Mouse (Mus musculus): ENCODE measurements around the gene Noto. TPM values are rescaled to one million over a fixed set of nuclear protein-coding genes. Genes with fewer than 3 reads are reported as not detected.

Noto gene
- polyA plus RNA-seq, 1 experiment, result 0.22 TPM

DNA sequence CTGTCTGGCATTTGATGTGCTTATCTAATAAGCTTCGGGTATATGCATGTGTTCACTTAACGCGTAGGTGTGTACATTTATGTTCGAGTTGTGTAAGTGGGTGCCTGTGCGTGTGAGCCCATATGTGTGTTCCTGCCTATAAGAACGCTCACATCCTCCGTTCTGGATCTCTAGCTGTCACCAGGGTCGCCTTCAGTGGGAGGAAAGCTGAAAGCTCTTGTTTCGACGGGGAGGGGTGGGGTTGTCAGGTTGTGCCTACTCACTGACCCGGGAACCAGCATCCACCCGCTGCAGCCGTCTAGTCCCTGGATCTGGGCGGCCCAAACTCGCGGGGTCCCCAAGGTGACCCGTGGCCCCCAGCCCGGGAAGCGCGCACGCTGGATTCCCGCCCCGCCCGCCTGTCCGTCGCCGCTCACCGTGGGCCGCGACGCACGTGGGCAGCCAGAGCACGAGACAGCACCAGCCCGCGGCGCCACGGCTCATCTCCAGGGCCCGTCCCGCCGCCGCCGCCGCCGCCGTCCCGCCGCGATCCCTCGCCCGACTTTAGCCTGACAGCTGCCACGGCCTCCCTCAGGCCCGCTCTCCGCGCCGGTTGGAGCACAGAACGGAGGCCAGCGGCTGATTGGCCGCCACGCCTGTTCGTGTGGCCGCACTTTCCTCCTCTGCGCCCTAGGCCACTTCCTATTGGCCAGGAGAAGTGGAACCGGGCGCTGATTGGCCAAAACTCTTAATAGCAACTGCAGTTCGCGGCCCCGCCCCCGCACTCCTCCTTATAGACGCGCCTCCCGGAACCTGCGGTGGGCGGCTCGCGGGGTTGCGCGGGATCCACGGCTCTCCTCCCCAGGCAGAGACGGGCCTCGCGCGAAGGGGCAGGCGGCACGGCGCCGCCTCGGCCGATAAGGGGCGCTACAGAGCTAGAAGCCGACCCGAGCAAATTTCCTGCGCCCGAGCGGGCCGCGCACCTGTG lies 27.3 kb downstream of the Noto start, which contains the start of gene Cct7:
Cct7 (plus strand) TSS at position 818 of the 967 bp plus-strand sequence.
- Histone ChIP-seq H3K27me3 (ENCODE audit: control insufficient read depth, insufficient read depth, low read length) (no peaks in the 10 kb centered on the region), H3K27ac (ENCODE audit: control insufficient read depth, insufficient read depth, low read length) (peak within 1 kb of the TSS; percentile 74), H3K4me1 (replicated peaks; ENCODE audit: control insufficient read depth, insufficient read depth, low read length) (peaks cover 9% of the 10 kb centered on the region), H3K4me3 (ENCODE audit: control insufficient read depth, insufficient read depth, low read length) (peak within 1 kb of the TSS; percentile 82), H3K36me3 (ENCODE audit: control insufficient read depth, insufficient read depth, low read length) (no peaks in the 10 kb centered on the region)
- WGBS, result 2% methylated on average over 90 of the region's 96 CpGs
- DNase-seq, result peak; percentile 98
- peak; percentile 66; the same call in 1 of the 2 replicates for TF ChIP-seq CTCF (IDR thresholded peaks at IDR 0.05; ENCODE audit: borderline replicate concordance, control insufficient read depth, extremely low read depth, insufficient read depth, low read length, poor library complexity)
- TF ChIP-seq POLR2A (IDR thresholded peaks at IDR 0.05; ENCODE audit: control insufficient read depth, extremely low read depth, insufficient read depth, low read length, poor library complexity), result peak; percentile 79

GRCm38 (mm10) chr6:85451664-85452410 lies 28.2 kb downstream of the Noto start, which contains the start of gene Pradc1:
Pradc1 (minus strand) TSS chr6:85451970.
- Histone ChIP-seq H3K27me3 (ENCODE audit: control insufficient read depth, insufficient read depth, low read length) (no peaks in the 10 kb centered on the region), H3K27ac (ENCODE audit: control insufficient read depth, insufficient read depth, low read length) (peak within 1 kb of the TSS; percentile 74), H3K4me1 (replicated peaks; ENCODE audit: control insufficient read depth, insufficient read depth, low read length) (peaks cover 9% of the 10 kb centered on the region), H3K4me3 (ENCODE audit: control insufficient read depth, insufficient read depth, low read length) (peak within 1 kb of the TSS; percentile 82), H3K36me3 (ENCODE audit: control insufficient read depth, insufficient read depth, low read length) (no peaks in the 10 kb centered on the region)
- under 1% methylated on average over 54 of the region's 54 CpGs for WGBS
- no peak for TF ChIP-seq CTCF (IDR thresholded peaks at IDR 0.05; ENCODE audit: borderline replicate concordance, control insufficient read depth, extremely low read depth, insufficient read depth, low read length, poor library complexity)
- TF ChIP-seq POLR2A (IDR thresholded peaks at IDR 0.05; ENCODE audit: control insufficient read depth, extremely low read depth, insufficient read depth, low read length, poor library complexity), result peak; percentile 54
- peak; percentile 97 for DNase-seq

GRCm38 (mm10) chr6:85452411-85452665 lies 28.7 kb downstream of the Noto start:
- TF ChIP-seq POLR2A (IDR thresholded peaks at IDR 0.05; ENCODE audit: control insufficient read depth, extremely low read depth, insufficient read depth, low read length, poor library complexity), result no peak
- no peak for TF ChIP-seq CTCF (IDR thresholded peaks at IDR 0.05; ENCODE audit: borderline replicate concordance, control insufficient read depth, extremely low read depth, insufficient read depth, low read length, poor library complexity)
- DNase-seq, result no peak
- H3K4me3 ChIP-seq (ENCODE audit: control insufficient read depth, insufficient read depth, low read length), result peak overlapping the region; percentile 82
- H3K36me3 ChIP-seq (ENCODE audit: control insufficient read depth, insufficient read depth, low read length), result no peaks in the 10 kb centered on the region
- peak overlapping the region; percentile 56 for H3K27ac ChIP-seq (ENCODE audit: control insufficient read depth, insufficient read depth, low read length)
- peaks cover 9% of the 10 kb centered on the region for H3K4me1 ChIP-seq (replicated peaks; ENCODE audit: control insufficient read depth, insufficient read depth, low read length)
- under 1% methylated on average over 15 of the region's 15 CpGs for WGBS
- no peaks in the 10 kb centered on the region for H3K27me3 ChIP-seq (ENCODE audit: control insufficient read depth, insufficient read depth, low read length)

- peaks cover 9% of the 10 kb centered on the region for H3K4me1 ChIP-seq (replicated peaks; ENCODE audit: control insufficient read depth, insufficient read depth, low read length)
- WGBS, result 6% methylated on average over 7 of the region's 7 CpGs
- TF ChIP-seq POLR2A (IDR thresholded peaks at IDR 0.05; ENCODE audit: control insufficient read depth, extremely low read depth, insufficient read depth, low read length, poor library complexity), result no peak
- H3K4me3 ChIP-seq (ENCODE audit: control insufficient read depth, insufficient read depth, low read length), result peak overlapping the region; percentile 82; the same call in 1 of the 2 replicates
- no peak overlapping the region; the same call in 1 of the 2 replicates for H3K27ac ChIP-seq (ENCODE audit: control insufficient read depth, insufficient read depth, low read length)
- DNase-seq, result no peak
- no peaks in the 10 kb centered on the region for H3K36me3 ChIP-seq (ENCODE audit: control insufficient read depth, insufficient read depth, low read length)
- no peaks in the 10 kb centered on the region for H3K27me3 ChIP-seq (ENCODE audit: control insufficient read depth, insufficient read depth, low read length)
Measured at GRCm38 (mm10) chr6:85452816-85453215, 29.1 kb downstream of the Noto start.

DNA sequence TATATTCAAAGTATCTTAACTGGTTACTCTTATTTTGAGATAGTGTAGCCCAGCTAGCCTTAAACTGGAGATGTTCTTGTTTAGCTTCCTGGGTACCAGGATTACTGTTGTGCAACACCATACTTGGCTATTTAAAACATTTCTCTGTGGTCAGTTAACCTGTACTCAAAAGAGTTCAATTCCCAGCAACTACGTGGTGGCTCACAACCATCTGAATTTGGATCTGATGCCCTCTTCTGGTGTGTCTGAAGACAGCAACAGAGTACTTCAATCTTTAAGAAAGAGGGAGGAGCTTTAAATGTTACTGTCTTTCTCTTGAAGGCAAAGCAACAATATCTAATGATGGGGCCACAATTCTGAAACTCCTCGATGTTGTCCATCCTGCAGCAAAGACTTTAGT lies 35.9 kb downstream of the Noto start:
- no peak for TF ChIP-seq CTCF (IDR thresholded peaks at IDR 0.05; ENCODE audit: borderline replicate concordance, control insufficient read depth, extremely low read depth, insufficient read depth, low read length, poor library complexity)
- TF ChIP-seq POLR2A (IDR thresholded peaks at IDR 0.05; ENCODE audit: control insufficient read depth, extremely low read depth, insufficient read depth, low read length, poor library complexity), result no peak
- 98% methylated on average over 2 of the region's 2 CpGs for WGBS
- Histone ChIP-seq H3K36me3 (ENCODE audit: control insufficient read depth, insufficient read depth, low read length) (peaks cover 53% of the 10 kb centered on the region), H3K27ac (ENCODE audit: control insufficient read depth, insufficient read depth, low read length) (no peak overlapping the region), H3K27me3 (ENCODE audit: control insufficient read depth, insufficient read depth, low read length) (no peaks in the 10 kb centered on the region), H3K4me1 (replicated peaks; ENCODE audit: control insufficient read depth, insufficient read depth, low read length) (no peaks in the 10 kb centered on the region), H3K4me3 (ENCODE audit: control insufficient read depth, insufficient read depth, low read length) (no peak overlapping the region)
- DNase-seq, result no peak

- Histone ChIP-seq H3K27ac (ENCODE audit: control insufficient read depth, insufficient read depth, low read length) (no peak overlapping the region), H3K36me3 (ENCODE audit: control insufficient read depth, insufficient read depth, low read length) (peaks cover 88% of the 10 kb centered on the region), H3K4me1 (replicated peaks; ENCODE audit: control insufficient read depth, insufficient read depth, low read length) (no peaks in the 10 kb centered on the region), H3K4me3 (ENCODE audit: control insufficient read depth, insufficient read depth, low read length) (no peak overlapping the region), H3K27me3 (ENCODE audit: control insufficient read depth, insufficient read depth, low read length) (no peaks in the 10 kb centered on the region)
- no peak for DNase-seq
- TF ChIP-seq CTCF (IDR thresholded peaks at IDR 0.05; ENCODE audit: borderline replicate concordance, control insufficient read depth, extremely low read depth, insufficient read depth, low read length, poor library complexity) (no peak), POLR2A (IDR thresholded peaks at IDR 0.05; ENCODE audit: control insufficient read depth, extremely low read depth, insufficient read depth, low read length, poor library complexity) (no peak)
Measured at GRCm38 (mm10) chr6:85465381-85465780, 41.7 kb downstream of the Noto start.

Data from thymus, adult 2 months (tissue).